Mouse (Mus musculus): ENCODE data around the gene Galnt6.

Galnt6 gene

GRCm38 (mm10) chr15:100721445-100721844, 7.7 kb downstream of the Galnt6 start:
- in situ Hi-C loops (cut with MboI, MseI): loop anchor here (10.0 kb wide), 1 partner anchor 533 kb away; the partner anchor contains the start of gene Nr4a1

DNA sequence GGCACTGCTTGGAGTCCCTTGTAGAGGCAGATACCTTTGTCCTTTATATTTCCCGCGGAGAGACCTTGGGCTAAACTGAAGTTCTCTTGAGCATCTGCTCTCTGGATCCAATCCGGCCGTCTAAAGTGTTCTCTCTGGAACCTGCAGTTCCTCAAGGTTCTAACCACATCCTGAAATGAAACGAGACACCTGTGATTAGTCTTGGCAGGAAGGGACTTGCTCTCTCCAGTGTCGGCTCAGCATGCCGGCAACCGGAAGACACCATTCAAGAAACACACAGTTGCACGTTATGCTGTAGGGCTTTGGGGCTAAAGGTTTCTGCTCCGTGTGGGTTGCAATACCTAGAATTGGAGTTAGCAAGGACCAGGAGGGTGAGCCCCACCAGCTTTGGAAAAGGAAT, 9.1 kb downstream of the Galnt6 start:
- in situ Hi-C loops (cut with MboI, MseI): loop anchor here (10.0 kb wide), 1 partner anchor 535 kb away; the partner anchor contains the start of gene Nr4a1

- in situ Hi-C loops (cut with MboI, MseI): no loop called here
These were observed 10.0 kb downstream of the Galnt6 start for GRCm38 (mm10) chr15:100719217-100719616.

DNA sequence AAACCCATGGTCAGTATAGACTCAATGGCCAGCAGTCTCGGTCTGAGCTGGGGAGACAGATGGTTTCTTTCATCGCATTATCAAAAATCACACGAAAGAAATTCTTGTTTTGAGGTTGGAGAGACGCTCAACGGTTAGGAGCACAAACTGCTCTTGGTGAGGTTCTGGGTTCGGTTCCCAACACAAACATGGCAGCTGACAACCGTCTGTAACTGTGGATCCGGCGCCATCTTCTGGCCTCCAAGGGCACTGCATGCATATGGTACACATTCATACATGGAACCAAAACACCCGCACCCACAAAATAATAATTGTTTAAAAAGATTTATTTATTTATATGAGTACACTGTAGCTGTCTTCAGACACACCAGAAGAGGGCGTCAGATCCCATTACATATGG, 10.6 kb downstream of the Galnt6 start:
- in situ Hi-C loops (cut with MboI, MseI): no loop called here

DNA sequence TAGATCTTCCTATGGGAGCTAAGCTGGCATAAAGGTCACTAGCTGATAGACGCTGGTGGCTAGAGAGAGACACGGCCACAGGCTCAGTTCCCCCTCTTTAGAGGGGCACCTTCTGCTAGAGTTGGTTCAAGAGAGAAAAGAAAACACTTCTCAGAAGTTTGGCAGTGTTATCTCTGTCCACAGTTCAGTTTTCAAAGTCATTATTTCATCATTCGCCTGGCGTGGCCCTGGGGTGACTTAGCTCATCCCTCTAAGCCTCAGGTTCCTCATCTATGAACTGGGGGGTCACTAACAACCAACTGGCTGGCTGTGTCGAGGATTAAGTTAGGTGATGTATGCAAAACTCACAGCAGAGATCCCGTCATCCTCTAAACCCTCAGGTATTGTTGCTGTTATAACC, 11.2 kb downstream of the Galnt6 start:
- in situ Hi-C loops (cut with MboI, MseI): no loop called here

DNA sequence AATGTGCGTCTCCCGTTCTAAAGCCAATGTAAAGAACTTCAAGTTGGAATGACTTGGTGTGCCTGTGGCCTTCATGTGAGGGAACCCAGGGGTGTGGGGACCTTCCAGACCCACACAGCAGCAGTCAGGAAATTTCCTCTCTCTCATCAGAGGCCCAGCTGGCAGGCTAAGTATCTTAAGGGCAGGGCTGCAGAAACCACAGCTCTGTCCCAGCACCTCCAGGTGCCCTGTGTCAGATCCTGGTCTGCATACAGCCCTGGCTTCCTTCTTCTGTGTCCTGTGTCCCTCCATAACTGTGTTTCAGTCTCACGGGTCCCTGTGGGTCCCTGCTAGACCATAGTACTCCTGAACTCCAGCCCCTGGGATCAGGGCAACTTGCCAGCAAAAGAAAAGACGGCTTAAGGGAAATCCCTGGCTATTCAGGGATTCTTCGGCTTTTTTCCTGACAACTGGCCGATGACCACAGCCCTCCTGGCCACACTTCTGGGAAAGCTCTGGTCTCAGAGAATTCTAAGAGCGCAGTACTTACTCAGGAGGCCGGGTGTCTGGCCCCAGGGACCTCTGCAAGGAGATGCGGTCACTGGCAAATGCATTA, 13.7 kb downstream of the Galnt6 start:
- in situ Hi-C loops (cut with MboI, MseI): no loop called here

DNA sequence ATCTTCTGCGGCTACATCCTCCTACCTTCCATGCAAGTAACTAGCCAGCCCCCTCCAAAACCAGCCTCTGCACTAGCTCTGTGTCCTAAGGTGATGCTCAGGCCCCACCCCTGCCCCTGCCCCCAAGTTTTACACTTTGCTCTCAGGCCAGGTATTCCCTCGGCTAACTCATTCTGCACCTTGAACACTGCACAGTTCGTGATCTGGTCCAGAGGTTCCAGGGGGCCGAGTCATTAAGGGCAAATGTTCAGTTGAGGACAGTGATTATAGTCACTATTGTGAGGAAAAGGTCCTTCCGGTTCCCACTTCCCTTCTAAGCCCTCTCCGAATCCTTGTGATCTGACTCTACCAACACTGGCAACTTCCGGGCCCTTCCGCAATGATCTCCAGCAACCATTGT, 14.7 kb downstream of the Galnt6 start:
- in situ Hi-C loops (cut with MboI, MseI): no loop called here

DNA sequence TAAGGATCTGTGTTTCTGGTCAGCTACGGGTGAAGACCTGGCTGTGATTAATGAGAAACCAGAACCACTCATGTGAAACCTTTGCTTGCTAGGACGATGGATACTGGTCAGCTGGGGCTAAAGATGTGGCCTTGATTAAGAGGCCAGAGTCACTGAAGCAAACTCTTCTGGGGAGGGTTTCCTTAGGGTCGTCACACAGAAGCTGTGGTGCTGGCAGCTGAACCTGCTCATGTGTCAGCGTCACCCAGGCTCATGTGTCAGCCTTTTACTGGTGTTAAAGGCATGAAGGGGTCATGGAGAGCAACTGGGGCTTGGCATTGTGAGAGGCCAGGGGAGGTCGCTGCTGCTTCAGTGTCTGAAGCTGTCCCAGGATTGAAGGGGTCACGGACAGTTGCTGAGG, 18.3 kb downstream of the Galnt6 start:
- in situ Hi-C loops (cut with MboI, MseI): no loop called here

DNA sequence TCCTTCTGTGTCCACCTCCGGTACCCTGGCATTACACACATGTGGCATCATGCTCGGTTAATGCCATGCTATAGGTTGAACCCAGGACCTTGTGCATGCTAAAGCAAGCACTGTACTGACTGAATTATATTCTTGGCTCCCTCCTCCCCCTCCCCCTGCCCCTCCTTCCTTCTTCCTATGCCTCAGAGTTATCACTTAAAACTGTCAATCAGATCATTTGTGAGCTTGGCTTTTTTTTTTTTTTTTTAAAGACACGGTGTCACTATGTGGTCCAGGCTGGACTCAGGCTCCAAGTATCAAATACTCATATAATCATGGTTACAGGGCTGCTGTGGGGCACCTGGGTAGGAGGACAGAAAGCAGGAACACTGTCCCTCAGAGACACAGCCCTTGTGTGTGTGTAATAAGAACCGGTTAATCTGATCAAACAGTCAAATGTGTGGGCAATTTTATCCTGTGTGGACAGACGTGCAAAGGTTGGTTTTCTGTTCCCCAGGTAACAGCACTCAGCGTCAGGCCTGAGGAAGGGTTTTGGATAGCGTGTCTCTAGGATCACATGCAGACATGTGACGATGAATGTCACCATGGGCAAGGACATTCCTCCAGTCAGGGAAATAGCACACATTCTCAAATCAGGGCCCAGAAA, 20.6 kb downstream of the Galnt6 start:
- in situ Hi-C loops (cut with MboI, MseI): no loop called here

DNA sequence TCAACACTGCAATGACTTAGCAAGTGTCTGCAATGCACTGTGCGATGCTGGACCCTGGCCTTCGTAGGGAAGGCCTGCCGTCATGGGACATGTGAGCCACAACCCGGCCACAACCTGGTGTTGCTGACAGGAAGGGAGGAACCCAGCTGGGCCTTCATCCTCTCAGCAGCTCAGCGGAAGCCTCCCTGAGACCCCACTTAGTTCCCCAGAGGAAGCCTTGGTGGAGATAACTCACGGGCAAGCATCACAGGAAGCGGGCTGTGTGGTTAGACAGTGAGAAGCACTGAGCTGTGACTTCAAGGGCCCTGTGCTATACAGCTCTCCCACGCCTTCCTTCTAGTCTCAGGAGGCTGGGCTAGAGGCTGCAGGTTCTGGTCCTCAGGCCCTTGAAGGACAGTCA, 22.9 kb downstream of the Galnt6 start:
- in situ Hi-C loops (cut with MboI, MseI): no loop called here

- in situ Hi-C loops (cut with MboI, MseI): no loop called here
These were observed 23.8 kb downstream of the Galnt6 start for GRCm38 (mm10) chr15:100705376-100705775.

- in situ Hi-C loops (cut with MboI, MseI): no loop called here
These were observed 25.3 kb downstream of the Galnt6 start for GRCm38 (mm10) chr15:100703913-100704312.

GRCm38 (mm10) chr15:100701856-100702255, 27.3 kb downstream of the Galnt6 start:
- in situ Hi-C loops (cut with MboI, MseI): no loop called here

- in situ Hi-C loops (cut with MboI, MseI): no loop called here
These were observed 28.1 kb downstream of the Galnt6 start for GRCm38 (mm10) chr15:100701108-100701507.

- in situ Hi-C loops (cut with MboI, MseI): no loop called here
These were observed 28.8 kb downstream of the Galnt6 start for GRCm38 (mm10) chr15:100700424-100700823.

DNA sequence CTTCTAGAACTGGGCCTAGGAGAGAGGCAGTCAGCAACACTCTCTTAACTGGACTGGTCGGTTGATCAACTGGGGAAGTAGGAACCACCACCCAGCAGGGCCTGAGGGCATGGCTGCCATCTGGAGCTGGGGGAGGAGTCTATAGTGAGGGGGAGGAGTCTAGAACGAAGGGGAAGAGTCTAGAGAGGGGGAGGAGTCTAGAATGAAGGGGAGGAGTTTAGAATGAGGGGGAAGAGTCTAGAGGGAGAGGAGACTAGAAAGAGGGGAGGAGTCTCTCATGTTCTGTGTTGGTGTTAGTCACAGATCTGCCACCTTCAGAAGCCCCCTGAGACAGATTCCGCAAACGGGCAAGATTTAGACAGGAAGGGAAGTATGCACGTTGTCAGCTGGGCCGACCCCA, 29.8 kb downstream of the Galnt6 start:
- in situ Hi-C loops (cut with MboI, MseI): no loop called here

DNA sequence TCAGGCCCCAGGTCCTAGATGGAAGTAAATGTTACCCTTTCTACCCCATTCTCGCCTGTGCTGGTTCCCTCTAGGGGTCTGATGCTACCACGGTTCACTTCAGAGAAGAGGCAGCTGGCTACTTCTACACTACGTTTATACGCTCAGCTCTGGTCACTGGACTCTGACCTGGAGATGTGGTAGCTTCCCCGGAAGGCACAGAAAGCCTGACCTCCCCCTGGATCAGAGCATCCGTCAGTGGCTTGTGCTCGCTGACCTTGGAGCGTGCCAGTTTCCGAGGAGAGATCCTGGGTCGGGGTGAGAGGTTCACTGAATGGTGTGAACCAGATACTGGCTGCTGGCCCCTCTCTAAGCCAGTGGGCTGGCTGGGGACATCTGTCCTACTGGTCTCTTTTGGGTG, 31.1 kb downstream of the Galnt6 start:
- in situ Hi-C loops (cut with MboI, MseI): no loop called here

GRCm38 (mm10) chr15:100694406-100694805, 34.8 kb downstream of the Galnt6 start:
- in situ Hi-C loops (cut with MboI, MseI): no loop called here

DNA sequence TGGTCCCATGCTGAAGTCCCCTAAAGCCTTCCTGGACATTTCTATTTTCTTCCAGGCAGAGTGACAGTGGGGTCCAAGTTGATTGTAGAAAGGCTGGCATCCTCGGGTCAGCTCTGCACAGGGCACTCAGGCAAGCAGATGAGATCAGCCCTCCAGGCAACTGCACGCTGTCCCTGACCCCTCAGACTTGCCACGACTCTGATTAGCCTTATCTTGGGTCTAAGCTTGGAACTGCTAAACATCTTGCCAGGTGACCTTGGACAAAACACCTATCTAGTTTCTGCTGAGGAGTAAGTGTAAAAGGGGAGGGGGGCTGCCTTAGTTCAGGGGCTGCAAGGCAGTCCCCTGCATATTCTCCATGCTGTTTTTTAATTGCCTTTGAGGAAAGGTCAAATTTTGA, 37.2 kb downstream of the Galnt6 start:
- in situ Hi-C loops (cut with MboI, MseI): no loop called here

DNA sequence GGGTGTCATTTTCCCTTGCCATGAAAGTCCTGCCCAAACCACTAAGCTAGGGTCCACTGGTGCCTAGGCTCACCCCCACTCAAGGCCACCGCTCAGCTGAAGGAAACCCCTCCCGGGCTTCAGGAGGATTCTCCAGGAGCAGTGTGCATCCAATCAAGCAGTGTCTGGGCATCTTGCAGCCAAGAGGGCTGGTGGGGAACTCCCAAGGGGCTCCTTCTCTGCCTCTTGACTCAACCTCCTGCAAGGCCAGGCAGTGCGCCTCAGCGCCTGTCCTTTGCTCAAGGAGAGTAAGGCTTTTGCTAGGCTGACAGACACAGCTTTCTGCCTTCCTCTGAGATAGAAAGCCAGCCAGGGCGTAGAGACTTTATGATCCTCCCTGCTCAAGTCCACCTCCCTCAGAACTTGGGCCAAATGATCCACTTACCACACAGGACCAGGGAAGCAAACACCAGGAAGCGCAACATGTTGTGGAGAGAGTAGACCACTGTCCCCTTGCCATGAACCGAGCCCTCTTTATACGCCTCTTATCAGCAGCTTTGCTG, 41.7 kb downstream of the Galnt6 start, which contains the start of gene Cela1:
Gene Cela1 (minus strand): TSS at position 492 of the 542 bp plus-strand sequence.
- in situ Hi-C loops (cut with MboI, MseI): no loop called here

GRCm38 (mm10) chr15:100686989-100687388, 42.2 kb downstream of the Galnt6 start:
- in situ Hi-C loops (cut with MboI, MseI): no loop called here

DNA sequence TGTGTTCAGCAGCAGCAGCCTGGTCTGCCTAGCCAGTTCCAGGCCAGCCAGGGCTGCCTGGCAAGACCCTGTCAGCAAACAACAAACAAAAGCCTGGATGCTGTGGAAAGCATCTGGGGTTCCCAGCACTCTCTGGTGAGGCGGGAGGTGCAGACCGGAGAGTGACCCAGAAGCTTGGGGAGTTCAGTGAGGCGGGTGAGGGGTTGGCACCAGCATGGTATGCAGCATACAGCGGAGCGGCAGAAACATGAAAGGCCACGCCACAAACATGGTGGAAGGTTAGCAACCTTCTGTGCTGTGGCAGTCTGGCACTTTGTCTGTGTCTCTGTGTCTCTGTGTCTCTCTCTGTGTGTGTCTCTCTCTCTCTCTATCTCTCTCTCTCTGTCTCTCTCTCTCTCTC, 42.7 kb downstream of the Galnt6 start:
- in situ Hi-C loops (cut with MboI, MseI): no loop called here

DNA sequence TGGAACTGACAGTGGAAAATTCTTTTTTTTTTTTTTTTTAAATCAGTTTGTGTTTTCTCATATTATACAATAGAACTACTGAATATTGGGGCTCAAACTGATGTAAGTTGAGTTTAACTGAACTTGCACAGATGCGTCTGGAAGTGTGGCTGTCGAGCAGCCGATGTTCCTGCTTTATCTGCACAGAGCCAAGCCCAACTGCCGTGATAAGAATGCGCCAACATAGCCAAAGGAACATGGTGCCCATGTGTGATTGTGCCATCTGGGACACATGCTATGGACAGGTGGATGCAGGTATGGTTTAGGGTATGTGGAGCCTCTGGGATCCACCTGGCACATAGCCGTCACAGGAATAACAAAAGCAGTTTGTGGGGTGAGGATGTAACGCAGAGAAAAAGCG, 43.3 kb downstream of the Galnt6 start:
- in situ Hi-C loops (cut with MboI, MseI): no loop called here

Measured in T-helper 1 cell (primary cell).